11 mouse cellular contexts compared by ENCODE assay signal in genomic region chr9:109040216-109040615, GRCm38 (mm10). TPM values are rescaled to one million over a fixed set of nuclear protein-coding genes. Genes with fewer than 3 reads are reported as not detected.
DNase-seq lines count a peak whose midpoint lies in the region; ATAC-seq and TF ChIP-seq lines count a peak whose summit lies in the region.
"Had no signal": no experiment of that assay in that cellular context is flagged by ENCODE, and none has a peak within 500 bp of the region (broad histone marks: within the 10 kb centered on the region; RNA-seq: fewer than 3 reads in every experiment).

No protein-coding gene starts in this region.

- no peaks in the 10 kb centered on the region for H3K9me3 ChIP-seq in intestine, postnatal 0 days (ENCODE audit: control insufficient read depth)
- H3K9me3 ChIP-seq in limb, embryonic 14.5 days (ENCODE audit: control insufficient read depth, low read length), result no peaks in the 10 kb centered on the region
- H3K9me3 ChIP-seq: forebrain, embryonic 15.5 days had no signal

- H3K4me2 ChIP-seq in intestine, postnatal 0 days (replicated peaks; ENCODE audit: low read depth), result peak overlapping the region; percentile 84
- H3K4me2 ChIP-seq in limb, embryonic 14.5 days (replicated peaks; ENCODE audit: low read depth, low read length, severe bottlenecking), result no peak overlapping the region
- H3K4me2 ChIP-seq: forebrain, embryonic 15.5 days; midbrain, embryonic 11.5 days had no signal

- TF ChIP-seq CTCF in intestine, postnatal 0 days (IDR thresholded peaks at IDR 0.05; ENCODE audit: low read depth), result no peak

- H3K4me3 ChIP-seq in intestine, postnatal 0 days (ENCODE audit: low read depth, low read length), result peak overlapping the region; percentile 76; the same call in 1 of the 2 replicates
- no peak overlapping the region for H3K4me3 ChIP-seq in limb, embryonic 14.5 days (replicated peaks; ENCODE audit: low read length)
- H3K4me3 ChIP-seq: forebrain, embryonic 15.5 days had no signal

- H3K4me1 ChIP-seq in intestine, postnatal 0 days (replicated peaks; ENCODE audit: control insufficient read depth, insufficient read depth, low read length), result peaks cover 5% of the 10 kb centered on the region; the same call in 1 of the 2 replicates
- H3K4me1 ChIP-seq in limb, embryonic 14.5 days (ENCODE audit: control insufficient read depth, insufficient read depth, low read length), result peaks cover 13% of the 10 kb centered on the region; the same call in 1 of the 2 replicates

- DNase-seq in cerebellum, adult 9-10 months, result peak; percentile 35
- DNase-seq in cerebellum, postnatal 10 days, result no peak
- DNase-seq in kidney, adult 11 months, result peak; percentile 60
- no peak for DNase-seq in kidney, postnatal 4 days
- DNase-seq in limb, embryonic 14.5 days (ENCODE audit: low spot score), result no peak
- no peak for DNase-seq in layer of hippocampus, postnatal 36 days
- DNase-seq in adrenal gland, postnatal 25 days, result no peak

- 0 out of 2 replicates have a peak overlapping the region, but pooled peaks have one; percentile 34 for H3K9ac ChIP-seq in intestine, postnatal 0 days (ENCODE audit: low read depth, low read length)
- peak overlapping the region; percentile 3; the same call in 1 of the 2 replicates for H3K9ac ChIP-seq in limb, embryonic 14.5 days (ENCODE audit: low read depth, low read length, severe bottlenecking)

- H3K27ac ChIP-seq in intestine, postnatal 0 days (ENCODE audit: low read depth, low read length), result peak overlapping the region; percentile 88
- H3K27ac ChIP-seq in limb, embryonic 14.5 days (replicated peaks; ENCODE audit: low read depth, low read length), result no peak overlapping the region
- H3K27ac ChIP-seq: forebrain, embryonic 15.5 days had no signal

- WGBS in intestine, postnatal 0 days, result 46% methylated on average over 8 of the region's 8 CpGs
- WGBS in limb, embryonic 14.5 days, result 83% methylated on average over 8 of the region's 8 CpGs

- no peak for TF ChIP-seq POLR2A in limb, embryonic 14.5 days (IDR thresholded peaks at IDR 0.05; ENCODE audit: borderline replicate concordance, extremely low read depth, insufficient read depth, insufficient read length)

- no peaks in the 10 kb centered on the region; the same call in 1 of the 2 replicates for H3K36me3 ChIP-seq in intestine, postnatal 0 days (ENCODE audit: control insufficient read depth, insufficient read depth)
- H3K36me3 ChIP-seq in limb, embryonic 14.5 days (ENCODE audit: control insufficient read depth, insufficient read depth, low read length), result no peaks in the 10 kb centered on the region; the same call in 1 of the 2 replicates
- H3K36me3 ChIP-seq: forebrain, embryonic 15.5 days had no signal

- no peaks in the 10 kb centered on the region for H3K27me3 ChIP-seq in intestine, postnatal 0 days (replicated peaks; ENCODE audit: control insufficient read depth, insufficient read depth, low read length)
- no peaks in the 10 kb centered on the region for H3K27me3 ChIP-seq in limb, embryonic 14.5 days (ENCODE audit: control insufficient read depth, insufficient read depth, low read length)
- H3K27me3 ChIP-seq: forebrain, embryonic 15.5 days had no signal

- no peak for ATAC-seq in intestine, postnatal 0 days
- no peak for ATAC-seq in limb, embryonic 14.5 days (ENCODE audit: low FRiP score, low read depth)
- ATAC-seq: activated CD4-positive, CD25-positive, alpha-beta regulatory T cell, adult 4 months; forebrain, embryonic 15.5 days had no signal

RNA-seq across cellular contexts. Expression of gene Shisa5, which starts 1.9 kb away (rescaled TPM):
- polyA plus RNA-seq in intestine, postnatal 0 days (2015; fragmentation: Nextera tagmentation; extraction: Ambion mirVana), result 303 and 311 TPM in 2 replicates
- 150 and 245 TPM in 2 replicates for polyA plus RNA-seq in limb, embryonic 14.5 days (2012; rRNA removed)
- 82.4 and 86.7 TPM in 2 replicates for polyA plus RNA-seq in limb, embryonic 14.5 days (2014; fragmentation: Nextera tagmentation; extraction: Ambion mirVana)
- total RNA-seq in layer of hippocampus, postnatal 36 days (2021), result 10 to 100 TPM; 40.4 to 48.9 TPM
- 119 TPM in 2 replicates for total RNA-seq in adrenal gland, postnatal 25 days (2021)

RNA-seq across cellular contexts. Expression of gene Trex1, which starts 19.3 kb away (rescaled TPM):
- 16.1 and 17.1 TPM in 2 replicates for polyA plus RNA-seq in intestine, postnatal 0 days (2015; fragmentation: Nextera tagmentation; extraction: Ambion mirVana)
- 33.5 and 50.8 TPM in 2 replicates for polyA plus RNA-seq in limb, embryonic 14.5 days (2012; rRNA removed)
- 12.5 and 13.7 TPM in 2 replicates for polyA plus RNA-seq in limb, embryonic 14.5 days (2014; fragmentation: Nextera tagmentation; extraction: Ambion mirVana)
- 10 to 100 TPM; 15.6 to 17.2 TPM for total RNA-seq in layer of hippocampus, postnatal 36 days (2021)
- 18.8 and 23.3 TPM in 2 replicates for total RNA-seq in adrenal gland, postnatal 25 days (2021)

RNA-seq across cellular contexts. Expression of gene Atrip, which starts 33.7 kb away (rescaled TPM):
- 7.5 and 8.9 TPM in 2 replicates for polyA plus RNA-seq in intestine, postnatal 0 days (2015; fragmentation: Nextera tagmentation; extraction: Ambion mirVana)
- 30.5 and 40.3 TPM in 2 replicates for polyA plus RNA-seq in limb, embryonic 14.5 days (2012; rRNA removed)
- polyA plus RNA-seq in limb, embryonic 14.5 days (2014; fragmentation: Nextera tagmentation; extraction: Ambion mirVana), result 22.2 and 25.1 TPM in 2 replicates
- total RNA-seq in layer of hippocampus, postnatal 36 days (2021), result 10 to 100 TPM; 28.1 to 31.0 TPM
- 18.1 and 20.5 TPM in 2 replicates for total RNA-seq in adrenal gland, postnatal 25 days (2021)

RNA-seq across cellular contexts. Expression of gene Ccdc51, which starts 42.1 kb away (rescaled TPM):
- polyA plus RNA-seq in intestine, postnatal 0 days (2015; fragmentation: Nextera tagmentation; extraction: Ambion mirVana), result 12.1 and 12.7 TPM in 2 replicates
- polyA plus RNA-seq in limb, embryonic 14.5 days (2012; rRNA removed), result 9.0 and 9.1 TPM in 2 replicates
- 13.5 and 15.3 TPM in 2 replicates for polyA plus RNA-seq in limb, embryonic 14.5 days (2014; fragmentation: Nextera tagmentation; extraction: Ambion mirVana)
- 1 to 10 TPM; 8.5 to 9.1 TPM for total RNA-seq in layer of hippocampus, postnatal 36 days (2021)
- total RNA-seq in adrenal gland, postnatal 25 days (2021), result 15.7 and 21.0 TPM in 2 replicates

RNA-seq across cellular contexts. Expression of gene Tma7, which starts 42.2 kb away (rescaled TPM):
- 683 and 718 TPM in 2 replicates for polyA plus RNA-seq in intestine, postnatal 0 days (2015; fragmentation: Nextera tagmentation; extraction: Ambion mirVana)
- 122 and 191 TPM in 2 replicates for polyA plus RNA-seq in limb, embryonic 14.5 days (2012; rRNA removed)
- polyA plus RNA-seq in limb, embryonic 14.5 days (2014; fragmentation: Nextera tagmentation; extraction: Ambion mirVana), result 658 and 664 TPM in 2 replicates
- total RNA-seq in layer of hippocampus, postnatal 36 days (2021), result 100 to 1,000 TPM; 303 to 338 TPM
- 370 and 418 TPM in 2 replicates for total RNA-seq in adrenal gland, postnatal 25 days (2021)

Comparison
In these comparisons a context has a peak if more than half of its experiments do, and no peak if none do; other contexts are left out.
1. DNase-seq: peak in cerebellum, adult 9-10 months (single experiment) and kidney, adult 11 months (single experiment); none in cerebellum, postnatal 10 days (0 of 2), kidney, postnatal 4 days (0 of 2), limb, embryonic 14.5 days (single experiment), layer of hippocampus, postnatal 36 days (0 of 2) and adrenal gland, postnatal 25 days (single experiment).